Mouse (Mus musculus): Measurements from ENCODE around the gene Nt5c. TPM values are rescaled to one million over a fixed set of nuclear protein-coding genes. Genes with fewer than 3 reads are reported as not detected.
"Not testable (repeated sequence)": the region's sequence is repeated elsewhere in the genome, so short reads cannot be mapped to it uniquely, and the experiment has no call there.

Nt5c gene
- polyA plus RNA-seq, 1 experiment = 145 TPM

DNA sequence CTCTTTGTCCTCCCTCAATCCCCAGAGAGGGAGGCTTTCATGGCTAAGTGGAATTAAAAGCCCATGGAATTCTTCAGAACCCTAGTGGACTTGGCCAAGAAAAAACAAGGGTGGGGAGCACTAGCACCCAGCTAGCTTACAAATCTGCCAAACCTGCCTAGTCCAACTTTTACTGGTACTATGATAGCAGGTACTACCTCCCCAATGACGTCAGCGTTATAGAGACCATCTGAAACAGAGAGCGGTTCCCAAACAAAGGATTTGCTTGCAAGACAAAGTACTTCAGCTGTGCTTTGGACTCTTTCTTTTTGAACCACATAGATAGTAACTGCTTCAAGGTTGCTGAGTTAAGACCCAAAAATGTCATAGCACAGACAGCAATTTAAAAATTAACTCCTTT is 20.3 kb upstream of the Nt5c start:
- 76% methylated on average over 3 of the region's 3 CpGs for WGBS
- DNase-seq = no peak
- Histone ChIP-seq H3K36me3 (ENCODE audit: control insufficient read depth, insufficient read depth, low read length) (no peaks in the 10 kb centered on the region), H3K4me3 (ENCODE audit: control insufficient read depth, insufficient read depth, low read length) (no peak overlapping the region), H3K27ac (ENCODE audit: control insufficient read depth, insufficient read depth, low read length) (peak overlapping the region; percentile 60; the same call in 1 of the 2 replicates), H3K4me1 (replicated peaks; ENCODE audit: control insufficient read depth, insufficient read depth, low read length) (peaks cover 49% of the 10 kb centered on the region), H3K27me3 (ENCODE audit: control insufficient read depth, insufficient read depth, low read length) (no peaks in the 10 kb centered on the region)
- TF ChIP-seq CTCF (IDR thresholded peaks at IDR 0.05; ENCODE audit: borderline replicate concordance, control insufficient read depth, extremely low read depth, insufficient read depth, low read length, poor library complexity) = no peak
- TF ChIP-seq POLR2A (IDR thresholded peaks at IDR 0.05; ENCODE audit: control insufficient read depth, extremely low read depth, insufficient read depth, low read length, poor library complexity) = no peak

DNA sequence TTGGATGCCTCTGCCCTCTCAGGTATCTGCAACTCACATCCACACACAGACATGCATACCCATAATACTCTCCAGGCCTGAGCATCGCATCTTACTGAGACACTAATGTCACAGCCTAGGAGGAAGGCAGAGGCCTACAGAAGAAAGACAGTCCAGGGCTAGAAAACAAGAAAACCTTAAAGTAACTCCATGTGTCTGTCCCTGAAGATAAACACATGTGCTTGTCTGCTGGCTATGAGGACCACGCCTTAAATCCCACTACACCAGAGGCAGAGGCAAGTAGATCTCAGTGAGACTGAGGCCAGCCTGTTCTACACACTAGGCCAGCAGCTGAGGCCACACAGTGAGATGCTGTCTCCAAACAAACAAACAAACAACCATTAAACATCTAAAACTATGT is 19.5 kb upstream of the Nt5c start:
- Histone ChIP-seq H3K27ac (ENCODE audit: control insufficient read depth, insufficient read depth, low read length) (no peak overlapping the region), H3K27me3 (ENCODE audit: control insufficient read depth, insufficient read depth, low read length) (no peaks in the 10 kb centered on the region), H3K36me3 (ENCODE audit: control insufficient read depth, insufficient read depth, low read length) (no peaks in the 10 kb centered on the region), H3K4me1 (replicated peaks; ENCODE audit: control insufficient read depth, insufficient read depth, low read length) (peaks cover 50% of the 10 kb centered on the region), H3K4me3 (ENCODE audit: control insufficient read depth, insufficient read depth, low read length) (no peak overlapping the region)
- DNase-seq = no peak
- WGBS = 91% methylated on average over 2 of the region's 2 CpGs
- TF ChIP-seq POLR2A (IDR thresholded peaks at IDR 0.05; ENCODE audit: control insufficient read depth, extremely low read depth, insufficient read depth, low read length, poor library complexity) (no peak), CTCF (IDR thresholded peaks at IDR 0.05; ENCODE audit: borderline replicate concordance, control insufficient read depth, extremely low read depth, insufficient read depth, low read length, poor library complexity) (no peak)

DNA sequence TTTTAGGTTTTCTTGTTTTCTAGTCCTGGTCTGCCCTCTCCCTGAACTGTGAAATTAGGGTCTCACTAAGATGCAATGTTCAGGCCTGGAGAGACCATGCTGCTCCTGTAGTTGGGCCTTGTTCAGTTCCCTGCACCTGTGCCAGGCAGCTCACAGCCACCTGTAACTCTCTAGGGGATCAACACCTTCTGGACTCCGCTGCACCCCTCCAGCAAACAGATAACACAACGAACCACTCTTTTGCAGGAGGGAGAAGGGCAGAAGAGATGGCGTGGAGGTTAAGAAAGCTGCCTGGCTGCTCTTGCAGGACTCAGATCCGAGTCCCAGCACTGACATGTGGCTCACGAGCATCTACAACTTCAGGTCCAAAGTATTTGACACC is 18.8 kb upstream of the Nt5c start:
- no peak overlapping the region for H3K4me3 ChIP-seq (ENCODE audit: control insufficient read depth, insufficient read depth, low read length)
- TF ChIP-seq CTCF (IDR thresholded peaks at IDR 0.05; ENCODE audit: borderline replicate concordance, control insufficient read depth, extremely low read depth, insufficient read depth, low read length, poor library complexity) (no peak), POLR2A (IDR thresholded peaks at IDR 0.05; ENCODE audit: control insufficient read depth, extremely low read depth, insufficient read depth, low read length, poor library complexity) (no peak)
- no peaks in the 10 kb centered on the region for H3K27me3 ChIP-seq (ENCODE audit: control insufficient read depth, insufficient read depth, low read length)
- no peak overlapping the region for H3K27ac ChIP-seq (ENCODE audit: control insufficient read depth, insufficient read depth, low read length)
- WGBS = 54% methylated on average over 5 of the region's 5 CpGs
- H3K4me1 ChIP-seq (replicated peaks; ENCODE audit: control insufficient read depth, insufficient read depth, low read length) = peaks cover 50% of the 10 kb centered on the region
- DNase-seq = no peak
- no peaks in the 10 kb centered on the region for H3K36me3 ChIP-seq (ENCODE audit: control insufficient read depth, insufficient read depth, low read length)

DNA sequence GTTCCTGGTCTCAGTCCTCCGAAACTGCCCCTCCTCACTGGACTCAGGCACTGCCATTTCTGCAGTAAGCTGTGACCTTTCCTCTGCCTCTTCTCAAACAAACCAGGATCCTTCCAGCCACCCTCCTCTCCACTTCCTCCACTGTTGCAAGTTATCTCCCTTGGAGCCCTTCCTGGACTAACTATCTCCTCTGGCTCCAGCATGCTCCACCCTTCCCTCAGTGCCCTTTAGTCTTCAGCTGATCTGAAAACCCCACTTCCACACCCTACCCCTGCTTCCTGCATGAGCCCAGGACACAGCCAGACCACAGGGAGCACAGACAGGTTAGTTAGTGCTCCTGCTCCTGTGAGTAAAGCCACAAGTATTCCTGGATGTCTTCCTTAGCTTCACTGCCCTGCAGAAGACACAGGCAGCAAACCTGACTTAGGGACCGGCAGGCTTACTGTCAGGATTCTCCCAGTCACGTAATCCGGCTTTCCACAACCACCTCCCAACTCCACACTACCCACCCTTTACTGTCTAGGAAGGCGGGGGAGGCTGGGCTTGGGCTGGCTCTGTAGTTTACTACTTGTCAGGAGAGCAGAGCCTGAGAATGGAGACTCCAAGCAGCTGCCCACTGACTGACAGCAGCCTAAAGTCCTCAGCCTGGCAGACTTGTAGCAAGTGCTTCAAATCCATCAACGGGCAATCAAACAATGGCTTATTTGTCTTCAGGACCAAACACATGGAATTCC is 18.3 kb upstream of the Nt5c start:
- Histone ChIP-seq H3K4me3 (ENCODE audit: control insufficient read depth, insufficient read depth, low read length) (no peak overlapping the region), H3K27ac (ENCODE audit: control insufficient read depth, insufficient read depth, low read length) (0 out of 2 replicates have a peak overlapping the region, but pooled peaks have one; percentile 7), H3K36me3 (ENCODE audit: control insufficient read depth, insufficient read depth, low read length) (no peaks in the 10 kb centered on the region), H3K27me3 (ENCODE audit: control insufficient read depth, insufficient read depth, low read length) (no peaks in the 10 kb centered on the region), H3K4me1 (replicated peaks; ENCODE audit: control insufficient read depth, insufficient read depth, low read length) (peaks cover 48% of the 10 kb centered on the region)
- TF ChIP-seq POLR2A (IDR thresholded peaks at IDR 0.05; ENCODE audit: control insufficient read depth, extremely low read depth, insufficient read depth, low read length, poor library complexity) (no peak), CTCF (IDR thresholded peaks at IDR 0.05; ENCODE audit: borderline replicate concordance, control insufficient read depth, extremely low read depth, insufficient read depth, low read length, poor library complexity) (no peak)
- no peak for DNase-seq
- 92% methylated on average over 6 of the region's 6 CpGs for WGBS

DNA sequence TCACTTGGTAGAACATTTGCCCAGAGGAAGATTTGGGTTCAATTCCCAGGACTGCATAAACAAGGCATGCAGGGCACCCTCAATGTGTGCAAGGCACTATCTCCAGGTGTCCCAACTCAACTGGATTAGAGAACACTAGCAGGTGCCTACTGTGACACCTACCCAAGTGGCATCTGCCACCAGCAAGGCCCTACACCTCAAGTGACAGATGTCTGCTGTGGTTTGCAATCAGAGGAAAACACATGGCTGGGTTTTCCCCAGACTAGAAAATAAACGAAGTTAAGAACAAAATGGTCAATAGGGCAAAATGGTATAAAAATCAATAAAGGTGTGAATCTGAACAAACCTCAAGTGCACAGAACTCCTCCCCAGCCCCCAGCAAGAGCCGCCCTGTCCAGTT is 16.4 kb upstream of the Nt5c start:
- Histone ChIP-seq H3K4me1 (replicated peaks; ENCODE audit: control insufficient read depth, insufficient read depth, low read length) (peaks cover 55% of the 10 kb centered on the region), H3K4me3 (ENCODE audit: control insufficient read depth, insufficient read depth, low read length) (no peak overlapping the region), H3K27me3 (ENCODE audit: control insufficient read depth, insufficient read depth, low read length) (no peaks in the 10 kb centered on the region), H3K27ac (ENCODE audit: control insufficient read depth, insufficient read depth, low read length) (no peak overlapping the region), H3K36me3 (ENCODE audit: control insufficient read depth, insufficient read depth, low read length) (peaks cover under 1% of the 10 kb centered on the region)
- DNase-seq = peak; percentile 40
- WGBS = 45% methylated on average over 2 of the region's 2 CpGs
- TF ChIP-seq CTCF (IDR thresholded peaks at IDR 0.05; ENCODE audit: borderline replicate concordance, control insufficient read depth, extremely low read depth, insufficient read depth, low read length, poor library complexity) = no peak

DNA sequence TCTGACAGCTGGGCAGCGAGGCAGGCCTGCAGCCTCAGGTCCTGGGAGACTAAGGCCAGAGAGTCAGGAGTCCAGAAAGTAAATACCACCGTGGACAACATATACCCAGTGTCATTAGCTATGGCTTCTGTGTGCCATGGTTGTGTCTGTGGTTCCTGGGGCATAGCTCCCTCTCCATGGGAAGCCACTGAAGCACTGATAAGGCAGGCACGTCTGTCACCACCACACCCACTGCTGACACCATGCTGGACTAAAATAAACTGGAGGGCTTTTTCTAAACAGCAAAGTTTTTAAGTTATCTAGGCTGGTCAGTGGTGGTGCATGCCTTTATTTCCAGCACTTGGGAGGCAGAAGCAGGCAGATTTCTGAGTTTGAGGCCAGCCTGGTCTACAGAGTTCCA is 14.9 kb upstream of the Nt5c start:
- no peak for DNase-seq
- TF ChIP-seq CTCF (IDR thresholded peaks at IDR 0.05; ENCODE audit: borderline replicate concordance, control insufficient read depth, extremely low read depth, insufficient read depth, low read length, poor library complexity) (no peak), POLR2A (IDR thresholded peaks at IDR 0.05; ENCODE audit: control insufficient read depth, extremely low read depth, insufficient read depth, low read length, poor library complexity) (no peak)
- no peak overlapping the region for H3K4me3 ChIP-seq (ENCODE audit: control insufficient read depth, insufficient read depth, low read length)
- H3K4me1 ChIP-seq (replicated peaks; ENCODE audit: control insufficient read depth, insufficient read depth, low read length) = peaks cover 44% of the 10 kb centered on the region
- peaks cover 13% of the 10 kb centered on the region for H3K36me3 ChIP-seq (ENCODE audit: control insufficient read depth, insufficient read depth, low read length)
- H3K27ac ChIP-seq (ENCODE audit: control insufficient read depth, insufficient read depth, low read length) = no peak overlapping the region
- 85% methylated on average over 3 of the region's 3 CpGs for WGBS
- H3K27me3 ChIP-seq (ENCODE audit: control insufficient read depth, insufficient read depth, low read length) = no peaks in the 10 kb centered on the region

DNA sequence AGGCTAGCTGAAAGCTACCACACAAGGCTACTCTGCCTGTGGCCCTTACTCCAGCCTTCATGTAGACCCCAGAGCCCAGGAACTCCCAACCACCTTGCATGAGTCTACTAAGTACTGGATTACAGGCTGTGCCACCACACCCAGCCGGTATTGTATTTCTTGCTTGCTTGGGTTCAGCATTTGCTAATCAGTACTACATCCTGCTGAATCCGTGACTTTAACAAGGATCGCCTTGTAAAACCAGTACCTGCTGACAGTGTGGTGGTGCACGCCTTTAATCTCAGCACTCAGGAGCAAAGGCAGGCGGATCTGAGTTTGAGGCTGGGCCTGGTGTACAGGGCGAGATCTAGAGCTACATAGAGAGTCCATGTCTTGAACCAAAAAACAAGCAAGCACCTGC is 11.0 kb upstream of the Nt5c start:
- TF ChIP-seq POLR2A (IDR thresholded peaks at IDR 0.05; ENCODE audit: control insufficient read depth, extremely low read depth, insufficient read depth, low read length, poor library complexity) (no peak), CTCF (IDR thresholded peaks at IDR 0.05; ENCODE audit: borderline replicate concordance, control insufficient read depth, extremely low read depth, insufficient read depth, low read length, poor library complexity) (no peak)
- H3K36me3 ChIP-seq (ENCODE audit: control insufficient read depth, insufficient read depth, low read length) = peaks cover 52% of the 10 kb centered on the region

DNA sequence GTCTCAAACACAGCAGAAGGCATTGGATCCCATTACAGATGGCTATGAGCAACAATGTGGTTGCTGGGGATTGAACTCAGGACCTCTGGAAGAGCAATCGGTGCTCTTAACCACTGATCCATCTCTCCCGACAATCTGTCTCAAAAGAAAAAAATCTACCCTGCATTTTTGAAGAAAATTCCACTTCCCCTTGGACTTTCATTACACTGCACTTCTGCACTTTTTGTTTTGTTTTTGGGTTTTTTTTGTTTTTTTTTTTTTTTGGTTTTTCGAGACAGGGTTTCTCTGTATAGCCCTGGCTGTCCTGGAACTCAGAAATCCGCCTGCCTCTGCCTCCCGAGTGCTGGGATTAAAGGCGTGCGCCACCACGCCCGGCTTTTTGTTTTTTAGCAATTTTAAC is 4.9 kb upstream of the Nt5c start:
- not testable (repeated sequence) for H3K4me3 ChIP-seq (ENCODE audit: control insufficient read depth, insufficient read depth, low read length); H3K27me3 ChIP-seq (ENCODE audit: control insufficient read depth, insufficient read depth, low read length); DNase-seq; H3K27ac ChIP-seq (ENCODE audit: control insufficient read depth, insufficient read depth, low read length); H3K4me1 ChIP-seq (replicated peaks; ENCODE audit: control insufficient read depth, insufficient read depth, low read length)
- 93% methylated on average over 9 of the region's 9 CpGs for WGBS
- peaks cover 48% of the 10 kb centered on the region for H3K36me3 ChIP-seq (ENCODE audit: control insufficient read depth, insufficient read depth, low read length)

More for the DNA sequence above, 11.0 kb upstream of the Nt5c start:
- 96% methylated on average over 6 of the region's 6 CpGs for WGBS
- Histone ChIP-seq H3K4me3 (ENCODE audit: control insufficient read depth, insufficient read depth, low read length) (no peak overlapping the region), H3K4me1 (replicated peaks; ENCODE audit: control insufficient read depth, insufficient read depth, low read length) (peaks cover 16% of the 10 kb centered on the region), H3K27ac (ENCODE audit: control insufficient read depth, insufficient read depth, low read length) (no peak overlapping the region), H3K27me3 (ENCODE audit: control insufficient read depth, insufficient read depth, low read length) (no peaks in the 10 kb centered on the region)
- no peak for DNase-seq
